In genomic region chr17:28140431-28141204, GRCm38 (mm10) we compare ENCODE assay signal across 8 mouse cellular contexts. TPM values are rescaled to one million over a fixed set of nuclear protein-coding genes. Genes with fewer than 3 reads are reported as not detected.
DNase-seq lines count a peak whose midpoint lies in the region; ATAC-seq and TF ChIP-seq lines count a peak whose summit lies in the region.
"Had no signal": no experiment of that assay in that cellular context is flagged by ENCODE, and none has a peak within 500 bp of the region (broad histone marks: within the 10 kb centered on the region; RNA-seq: fewer than 3 reads in every experiment).

No protein-coding gene starts in this region.

- no peak for TF ChIP-seq CTCF in E14TG2a.4 (conservative IDR thresholded peaks at IDR 0.05; ENCODE audit: low read length)

- WGBS in forebrain, embryonic 12.5 days, result 9% methylated on average over 13 of the region's 13 CpGs
- 25% methylated on average over 13 of the region's 13 CpGs for WGBS in limb, embryonic 15.5 days

- H3K27ac ChIP-seq in forebrain, embryonic 12.5 days, result peak overlapping the region; percentile 93
- no peak overlapping the region for H3K27ac ChIP-seq in limb, embryonic 15.5 days

- H3K4me3 ChIP-seq in E14TG2a.4 (replicated peaks; ENCODE audit: low read length), result peak overlapping the region; percentile 85
- no peak overlapping the region for H3K4me3 ChIP-seq in forebrain, embryonic 12.5 days (replicated peaks)
- H3K4me3 ChIP-seq in limb, embryonic 15.5 days, result peak overlapping the region; percentile 65

- no peaks in the 10 kb centered on the region for H3K36me3 ChIP-seq in E14TG2a.4 (ENCODE audit: insufficient read depth, low read length)
- H3K36me3 ChIP-seq in forebrain, embryonic 12.5 days (replicated peaks), result no peaks in the 10 kb centered on the region
- no peaks in the 10 kb centered on the region for H3K36me3 ChIP-seq in limb, embryonic 15.5 days

- H3K27me3 ChIP-seq in E14TG2a.4 (ENCODE audit: insufficient read depth, low read length), result peaks cover 58% of the 10 kb centered on the region
- H3K27me3 ChIP-seq in forebrain, embryonic 12.5 days, result peaks cover 24% of the 10 kb centered on the region
- H3K27me3 ChIP-seq in limb, embryonic 15.5 days, result 0 out of 2 replicates have a peak, but pooled peaks cover 10% of the 10 kb centered on the region

- peak overlapping the region; percentile 85; the same call in 1 of the 2 replicates for H3K9ac ChIP-seq in forebrain, embryonic 12.5 days
- H3K9ac ChIP-seq in limb, embryonic 15.5 days, result no peak overlapping the region

- peaks cover 78% of the 10 kb centered on the region for H3K4me1 ChIP-seq in E14TG2a.4 (replicated peaks; ENCODE audit: low read depth, low read length)
- H3K4me1 ChIP-seq in forebrain, embryonic 12.5 days, result peaks cover 56% of the 10 kb centered on the region
- peaks cover 49% of the 10 kb centered on the region for H3K4me1 ChIP-seq in limb, embryonic 15.5 days

- DNase-seq in Muller cell, postnatal 12 days (ENCODE audit: inconsistent ontology term), result peak; percentile 86
- DNase-seq in left cerebral cortex, postnatal 10 days (ENCODE audit: extremely low spot score in 1 of 2, low spot score in 2 of 2), result no peak
- DNase-seq in cerebellum, postnatal 4 days (ENCODE audit: low spot score in 2 of 2), result no peak
- no peak for DNase-seq in layer of hippocampus, postnatal 10 days (ENCODE audit: low spot score in 2 of 2)
- DNase-seq: kidney, postnatal 14 days had no signal

- intact Hi-C loops in left cerebral cortex, postnatal 10 days (cut with DNase I), result no loop called here

- no peaks in the 10 kb centered on the region for H3K9me3 ChIP-seq in E14TG2a.4 (ENCODE audit: low read length)
- no peaks in the 10 kb centered on the region for H3K9me3 ChIP-seq in forebrain, embryonic 12.5 days
- no peaks in the 10 kb centered on the region for H3K9me3 ChIP-seq in limb, embryonic 15.5 days

- ATAC-seq in forebrain, embryonic 12.5 days (ENCODE audit: low FRiP score), result no peak
- no peak for ATAC-seq in limb, embryonic 15.5 days (ENCODE audit: insufficient number of reproducible peaks, low FRiP score, low TSS enrichment, low read depth)

- peak overlapping the region; percentile 93; the same call in 1 of the 2 replicates for H3K4me2 ChIP-seq in forebrain, embryonic 12.5 days
- H3K4me2 ChIP-seq in limb, embryonic 15.5 days, result 0 out of 2 replicates have a peak overlapping the region, but pooled peaks have one; percentile 96

RNA-seq across cellular contexts. Expression of gene Scube3, which starts 1.3 kb away (rescaled TPM):
- 6.9 and 7.0 TPM in 2 replicates for polyA plus RNA-seq in forebrain, embryonic 12.5 days (2016; fragmentation: Nextera tagmentation; extraction: Ambion mirVana)
- 4.2 and 6.9 TPM in 2 replicates for polyA plus RNA-seq in limb, embryonic 15.5 days (2015; fragmentation: Nextera tagmentation; extraction: Ambion mirVana)
- 1 to 10 TPM; 2.2 to 2.4 TPM for total RNA-seq in left cerebral cortex, postnatal 10 days (2021)
- 1 to 10 TPM; 2.5 to 3.5 TPM for total RNA-seq in layer of hippocampus, postnatal 10 days (2021)

RNA-seq across cellular contexts. Expression of gene Zfp523, which starts 36.3 kb away (rescaled TPM):
- 43.6 and 44.7 TPM in 2 replicates for polyA plus RNA-seq in forebrain, embryonic 12.5 days (2016; fragmentation: Nextera tagmentation; extraction: Ambion mirVana)
- 30.9 and 33.6 TPM in 2 replicates for polyA plus RNA-seq in limb, embryonic 15.5 days (2015; fragmentation: Nextera tagmentation; extraction: Ambion mirVana)
- total RNA-seq in left cerebral cortex, postnatal 10 days (2021), result 10 to 100 TPM; 87.3 to 95.6 TPM
- 10 to 100 TPM; 76.1 to 80.4 TPM for total RNA-seq in layer of hippocampus, postnatal 10 days (2021)
